Mouse (Mus musculus) stomach, embryonic 16.5 days (tissue): ENCODE results near the gene Mars. TPM values are rescaled to one million over a fixed set of nuclear protein-coding genes. Genes with fewer than 3 reads are reported as not detected.

Experiments
- ATAC-seq: fragments of 200-750 bp; cut with Nextera tagmentation; 2 replicates; pipeline ENCODE4 v1.8.0; 2017; ENCODE audit warnings: moderate number of reproducible peaks, moderate TSS enrichment; ENCODE audit not compliant: insufficient read depth, low FRiP score
- H3K27ac ChIP-seq: fragments of 300-500 bp; sonication (generic); 2 replicates; pipeline ENCODE4 v1.5.1; 2014; ENCODE audit warnings: low read length
- H3K27me3 ChIP-seq: fragments of 300-500 bp; sonication (generic); 2 replicates; pipeline ENCODE4 v1.6.1; 2014; ENCODE audit warnings: low read length, control low read depth, mixed read lengths; ENCODE audit not compliant: control insufficient read depth, insufficient read depth
- H3K36me3 ChIP-seq: fragments of 300-500 bp; sonication (generic); 2 replicates; pipeline ENCODE4 v1.6.1; 2014; ENCODE audit warnings: low read length; ENCODE audit not compliant: control insufficient read depth, insufficient read depth
- H3K4me1 ChIP-seq: fragments of 300-500 bp; sonication (generic); 2 replicates; pipeline ENCODE4 v1.6.1; 2014; ENCODE audit warnings: low read length, control low read depth, mixed read lengths; ENCODE audit not compliant: control insufficient read depth, insufficient read depth
- H3K4me2 ChIP-seq: fragments of 300-500 bp; sonication (generic); 2 replicates; pipeline ENCODE4 v1.6.1; 2014; ENCODE audit warnings: low read depth, low read length, mixed read lengths
- H3K4me3 ChIP-seq: fragments of 300-500 bp; sonication (generic); replicated peaks from 2 replicates; pipeline ENCODE4 v1.5.1; 2014; ENCODE audit warnings: mild to moderate bottlenecking, low read length
- H3K9ac ChIP-seq: fragments of 300-500 bp; sonication (generic); 2 replicates; pipeline ENCODE4 v1.6.1; 2014; ENCODE audit warnings: low read length
- H3K9me3 ChIP-seq: fragments of 300-500 bp; sonication (generic); replicated peaks from 2 replicates; pipeline ENCODE4 v1.6.1; 2016; ENCODE audit warnings: low read length, control low read depth; ENCODE audit not compliant: control insufficient read depth
- WGBS: fragments of 180-500 bp; shearing (Covaris S2); extraction: QIAGEN DNeasy Blood & Tissue Kit; methylation state at CpG from one replicate; pipeline ENCODE4 v1.1.7; 2014; 5-methylcytosine and 5-hydroxymethylcytosine counted together
- polyA plus RNA-seq: library from polyadenylated mRNA; unstranded; fragments of >200 nt; fragmentation: Nextera tagmentation; extraction: Ambion mirVana; gene quantifications from 2 replicates; pipeline ENCODE4 v1.2.1, GENCODE M21; 2015

Gene Mars
- polyA plus RNA-seq, 1 experiment from 2014 or later: 104 TPM

GRCm38 (mm10) chr10:127327461-127328145, 16.0 kb upstream of the Mars start:
- ATAC-seq: no peak
- WGBS: 51% methylated on average over 18 of the region's 18 CpGs

GRCm38 (mm10) chr10:127326828-127327227, 15.2 kb upstream of the Mars start:
- H3K4me2 ChIP-seq: peak overlapping the region; percentile 93
- H3K36me3 ChIP-seq: no peaks in the 10 kb centered on the region
- peak overlapping the region; percentile 46 for H3K4me3 ChIP-seq
- WGBS: 10% methylated on average over 29 of the region's 29 CpGs
- ATAC-seq: no peak; the same call in 1 of the 2 replicates
- H3K9ac ChIP-seq: peak overlapping the region; percentile 73
- H3K27me3 ChIP-seq: peaks cover 23% of the 10 kb centered on the region
- H3K9me3 ChIP-seq: no peaks in the 10 kb centered on the region; the same call in 1 of the 2 replicates
- peaks cover 11% of the 10 kb centered on the region for H3K4me1 ChIP-seq
- H3K27ac ChIP-seq: no peak overlapping the region

More at GRCm38 (mm10) chr10:127327461-127328145, 16.0 kb upstream of the Mars start:
- Histone ChIP-seq H3K27ac (no peak overlapping the region), H3K9me3 (no peaks in the 10 kb centered on the region; the same call in 1 of the 2 replicates), H3K36me3 (no peaks in the 10 kb centered on the region), H3K9ac (no peak overlapping the region), H3K27me3 (peaks cover 23% of the 10 kb centered on the region), H3K4me3 (no peak overlapping the region), H3K4me1 (peaks cover 11% of the 10 kb centered on the region), H3K4me2 (no peak overlapping the region)

GRCm38 (mm10) chr10:127326017-127326801, 14.6 kb upstream of the Mars start:
- Histone ChIP-seq H3K4me1 (peaks cover 11% of the 10 kb centered on the region), H3K4me2 (peak overlapping the region; percentile 93), H3K9me3 (no peaks in the 10 kb centered on the region; the same call in 1 of the 2 replicates), H3K9ac (peak overlapping the region; percentile 73), H3K27me3 (peaks cover 23% of the 10 kb centered on the region), H3K36me3 (no peaks in the 10 kb centered on the region), H3K27ac (no peak overlapping the region), H3K4me3 (peak overlapping the region; percentile 46)
- ATAC-seq: no peak; the same call in 1 of the 2 replicates
- WGBS: 2% methylated on average over 54 of the region's 54 CpGs

GRCm38 (mm10) chr10:127325454-127326016, 13.9 kb upstream of the Mars start:
- H3K27ac ChIP-seq: no peak overlapping the region
- no peak for ATAC-seq
- H3K4me2 ChIP-seq: peak overlapping the region; percentile 93
- H3K9ac ChIP-seq: peak overlapping the region; percentile 73
- 36% methylated on average over 14 of the region's 14 CpGs for WGBS
- H3K4me3 ChIP-seq: peak overlapping the region; percentile 46
- no peaks in the 10 kb centered on the region for H3K36me3 ChIP-seq
- peaks cover 11% of the 10 kb centered on the region for H3K4me1 ChIP-seq
- peaks cover 23% of the 10 kb centered on the region for H3K27me3 ChIP-seq
- H3K9me3 ChIP-seq: no peaks in the 10 kb centered on the region; the same call in 1 of the 2 replicates

- ATAC-seq: no peak
- H3K4me1 ChIP-seq: peaks cover 11% of the 10 kb centered on the region
- no peak overlapping the region for H3K9ac ChIP-seq
- H3K9me3 ChIP-seq: no peaks in the 10 kb centered on the region; the same call in 1 of the 2 replicates
- H3K4me2 ChIP-seq: no peak overlapping the region
- WGBS: 5% methylated on average over 7 of the region's 7 CpGs
- no peak overlapping the region for H3K27ac ChIP-seq
- H3K27me3 ChIP-seq: peaks cover 23% of the 10 kb centered on the region
- no peak overlapping the region for H3K4me3 ChIP-seq
- no peaks in the 10 kb centered on the region for H3K36me3 ChIP-seq
Measured at GRCm38 (mm10) chr10:127324495-127324894, 12.9 kb upstream of the Mars start.

- ATAC-seq: no peak
- peaks cover 11% of the 10 kb centered on the region for H3K4me1 ChIP-seq
- 0 out of 2 replicates have a peak overlapping the region, but pooled peaks have one; percentile 15 for H3K4me3 ChIP-seq
- H3K4me2 ChIP-seq: no peak overlapping the region
- H3K36me3 ChIP-seq: no peaks in the 10 kb centered on the region
- no peak overlapping the region for H3K27ac ChIP-seq
- H3K9ac ChIP-seq: no peak overlapping the region
- peaks cover 21% of the 10 kb centered on the region for H3K27me3 ChIP-seq
- H3K9me3 ChIP-seq: no peaks in the 10 kb centered on the region; the same call in 1 of the 2 replicates
- 65% methylated on average over 17 of the region's 17 CpGs for WGBS
Measured at GRCm38 (mm10) chr10:127323131-127323855, 11.7 kb upstream of the Mars start.

- Histone ChIP-seq H3K4me2 (no peak overlapping the region), H3K9me3 (no peaks in the 10 kb centered on the region; the same call in 1 of the 2 replicates), H3K27ac (no peak overlapping the region; the same call in 1 of the 2 replicates), H3K27me3 (peaks cover 17% of the 10 kb centered on the region), H3K9ac (no peak overlapping the region), H3K4me1 (peaks cover 11% of the 10 kb centered on the region), H3K4me3 (no peak overlapping the region), H3K36me3 (no peaks in the 10 kb centered on the region)
- ATAC-seq: no peak
- 58% methylated on average over 4 of the region's 4 CpGs for WGBS
Measured at GRCm38 (mm10) chr10:127322669-127323068, 11.1 kb upstream of the Mars start.

GRCm38 (mm10) chr10:127322178-127322577, 10.6 kb upstream of the Mars start:
- Histone ChIP-seq H3K4me2 (no peak overlapping the region), H3K4me3 (no peak overlapping the region), H3K36me3 (no peaks in the 10 kb centered on the region), H3K4me1 (peaks cover 11% of the 10 kb centered on the region), H3K27me3 (peaks cover 12% of the 10 kb centered on the region), H3K9me3 (no peaks in the 10 kb centered on the region; the same call in 1 of the 2 replicates), H3K9ac (no peak overlapping the region), H3K27ac (no peak overlapping the region)
- ATAC-seq: no peak
- WGBS: 57% methylated on average over 13 of the region's 13 CpGs
